Mouse (Mus musculus): ENCODE data around the gene Kcnj16. TPM values are rescaled to one million over a fixed set of nuclear protein-coding genes. Genes with fewer than 3 reads are reported as not detected.

Gene Kcnj16
- polyA plus RNA-seq, 1 experiment from 2014 or later, result not detected

DNA sequence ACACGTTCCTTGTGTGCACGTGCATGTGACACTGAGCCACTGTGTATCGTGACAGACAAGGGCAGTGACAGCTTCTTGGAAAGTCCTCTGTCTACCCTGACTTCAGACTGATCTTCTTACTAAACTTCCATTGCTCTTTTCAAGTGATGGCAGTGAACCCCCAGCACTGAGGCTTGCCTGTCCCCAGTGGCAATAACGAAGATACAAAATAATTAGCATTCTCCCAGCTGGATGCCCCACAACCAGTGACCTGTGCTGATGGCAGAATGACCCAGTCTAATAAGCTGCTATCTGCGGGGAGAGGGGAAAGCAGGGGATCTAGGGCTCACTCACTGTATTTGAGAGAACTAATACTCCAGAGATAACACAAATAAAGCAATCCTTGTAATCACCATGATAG, 92.4 kb downstream of the Kcnj16 start:
- WGBS, result 68% methylated on average over 5 of the region's 5 CpGs

DNA sequence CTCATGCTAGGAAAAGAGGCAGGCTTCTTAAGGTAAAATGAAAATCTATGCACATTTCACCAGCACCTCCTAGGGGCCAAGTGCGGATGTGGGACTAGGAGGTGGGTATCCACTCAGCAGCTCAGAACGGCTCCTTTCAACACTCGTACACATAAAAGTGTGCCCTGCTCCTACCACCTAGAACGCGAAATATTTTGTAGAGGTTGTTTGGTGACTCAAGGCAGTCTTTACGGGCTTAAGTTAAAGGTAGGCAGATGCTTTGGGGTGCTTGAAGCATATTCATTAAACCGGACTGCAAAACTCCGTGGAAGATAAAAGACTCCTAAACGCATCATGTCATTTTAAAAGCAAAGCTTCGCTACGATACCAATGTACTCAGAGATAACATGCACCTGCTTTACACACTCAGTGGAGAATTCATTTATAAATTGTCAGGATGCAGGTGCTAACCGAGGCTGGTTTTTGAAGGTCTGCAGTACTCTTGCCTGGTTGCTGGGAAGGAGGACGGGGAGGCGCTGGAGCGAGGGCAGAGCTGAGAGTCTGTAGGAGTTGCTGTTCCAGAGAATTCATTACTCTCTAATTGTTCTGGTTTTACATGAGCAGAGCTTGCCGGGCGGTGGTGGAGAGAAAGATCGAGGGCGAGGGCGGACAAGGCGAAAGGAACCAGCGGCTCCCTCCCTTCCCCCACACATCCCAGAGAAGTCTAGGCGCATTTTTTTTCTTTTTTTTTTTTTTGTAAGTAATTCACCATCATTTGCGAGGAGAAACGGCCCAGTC, 97.1 kb downstream of the Kcnj16 start:
- Histone ChIP-seq H3K36me3 (ENCODE audit: control insufficient read depth, insufficient read depth, low read length) (no peaks in the 10 kb centered on the region), H3K9me3 (ENCODE audit: control insufficient read depth, low read depth, low read length) (no peaks in the 10 kb centered on the region), H3K27ac (ENCODE audit: low read length) (peak overlapping the region; percentile 56; the same call in 1 of the 2 replicates), H3K9ac (replicated peaks; ENCODE audit: low read depth, low read length) (no peak overlapping the region), H3K4me1 (ENCODE audit: control insufficient read depth, insufficient read depth, low read length) (no peaks in the 10 kb centered on the region), H3K4me2 (replicated peaks; ENCODE audit: low read depth, low read length) (peak overlapping the region; percentile 98), H3K4me3 (ENCODE audit: low read depth, low read length) (peak overlapping the region; percentile 59), H3K27me3 (ENCODE audit: control insufficient read depth, insufficient read depth, low read length) (no peaks in the 10 kb centered on the region)
- under 1% methylated on average over 25 of the region's 25 CpGs for WGBS
- ATAC-seq (ENCODE audit: insufficient number of reproducible peaks, insufficient read depth, low FRiP score, low read depth), result no peak

More for the DNA sequence above, 92.4 kb downstream of the Kcnj16 start:
- Histone ChIP-seq H3K9ac (replicated peaks; ENCODE audit: low read depth, low read length) (no peak overlapping the region), H3K36me3 (ENCODE audit: control insufficient read depth, insufficient read depth, low read length) (no peaks in the 10 kb centered on the region), H3K4me2 (replicated peaks; ENCODE audit: low read depth, low read length) (no peak overlapping the region), H3K27me3 (ENCODE audit: control insufficient read depth, insufficient read depth, low read length) (no peaks in the 10 kb centered on the region), H3K9me3 (ENCODE audit: control insufficient read depth, low read depth, low read length) (no peaks in the 10 kb centered on the region), H3K27ac (ENCODE audit: low read length) (no peak overlapping the region), H3K4me1 (ENCODE audit: control insufficient read depth, insufficient read depth, low read length) (no peaks in the 10 kb centered on the region), H3K4me3 (ENCODE audit: low read depth, low read length) (no peak overlapping the region)
- ATAC-seq (ENCODE audit: insufficient number of reproducible peaks, insufficient read depth, low FRiP score, low read depth), result no peak

DNA sequence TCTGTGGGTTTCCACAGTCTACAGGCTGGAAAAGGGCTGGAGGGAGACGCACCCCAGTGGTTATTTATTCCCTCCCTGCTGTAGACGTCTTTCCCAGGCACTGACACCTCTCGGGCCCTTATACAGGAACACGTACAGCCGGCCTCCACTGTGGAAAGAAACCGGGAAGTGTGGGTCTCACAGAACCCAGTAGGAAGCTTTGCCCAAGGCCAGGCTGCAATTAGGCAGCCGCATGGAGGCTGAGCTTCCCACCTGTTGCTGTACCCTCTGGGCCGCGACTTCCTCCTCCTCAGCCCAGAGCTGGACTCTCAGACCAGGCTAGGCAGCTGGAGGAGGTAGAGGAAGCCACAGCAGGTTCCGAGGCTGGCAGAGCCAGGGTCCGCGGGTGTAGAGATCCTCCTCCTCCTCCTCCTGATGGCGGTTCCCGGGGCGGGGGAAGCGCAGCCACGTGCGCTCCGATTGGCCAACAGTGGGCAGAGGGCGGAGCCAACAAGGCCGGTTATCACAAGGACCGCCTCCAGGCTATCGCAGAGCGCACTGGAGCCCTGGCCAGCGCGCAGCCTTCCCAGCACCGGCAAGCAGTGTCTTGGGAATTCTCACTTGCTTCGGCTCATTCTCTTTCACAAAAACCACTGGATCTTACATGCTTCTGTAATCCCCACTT, 97.9 kb downstream of the Kcnj16 start, which contains the start of gene Kcnj2:
Kcnj2 (plus strand) TSS at position 530 of the 664 bp plus-strand sequence.
- Histone ChIP-seq H3K36me3 (ENCODE audit: control insufficient read depth, insufficient read depth, low read length) (no peaks in the 10 kb centered on the region), H3K4me2 (replicated peaks; ENCODE audit: low read depth, low read length) (peak within 1 kb of the TSS; percentile 98), H3K4me1 (ENCODE audit: control insufficient read depth, insufficient read depth, low read length) (no peaks in the 10 kb centered on the region), H3K27ac (ENCODE audit: low read length) (peak within 1 kb of the TSS; percentile 56; the same call in 1 of the 2 replicates), H3K9me3 (ENCODE audit: control insufficient read depth, low read depth, low read length) (no peaks in the 10 kb centered on the region), H3K4me3 (ENCODE audit: low read depth, low read length) (peak within 1 kb of the TSS; percentile 59), H3K27me3 (ENCODE audit: control insufficient read depth, insufficient read depth, low read length) (no peaks in the 10 kb centered on the region), H3K9ac (replicated peaks; ENCODE audit: low read depth, low read length) (peak within 1 kb of the TSS; percentile 2; the same call in 1 of the 2 replicates)
- peak; percentile 98 for ATAC-seq (ENCODE audit: insufficient number of reproducible peaks, insufficient read depth, low FRiP score, low read depth)
- WGBS, result under 1% methylated on average over 25 of the region's 28 CpGs

GRCm38 (mm10) chr11:111066299-111066691, 98.5 kb downstream of the Kcnj16 start:
- H3K4me1 ChIP-seq (ENCODE audit: control insufficient read depth, insufficient read depth, low read length), result no peaks in the 10 kb centered on the region
- H3K4me2 ChIP-seq (replicated peaks; ENCODE audit: low read depth, low read length), result peak overlapping the region; percentile 98
- peak; percentile 42 for ATAC-seq (ENCODE audit: insufficient number of reproducible peaks, insufficient read depth, low FRiP score, low read depth)
- no peaks in the 10 kb centered on the region for H3K27me3 ChIP-seq (ENCODE audit: control insufficient read depth, insufficient read depth, low read length)
- no peaks in the 10 kb centered on the region for H3K9me3 ChIP-seq (ENCODE audit: control insufficient read depth, low read depth, low read length)
- no peak overlapping the region for H3K27ac ChIP-seq (ENCODE audit: low read length)
- H3K9ac ChIP-seq (replicated peaks; ENCODE audit: low read depth, low read length), result 0 out of 2 replicates have a peak overlapping the region, but pooled peaks have one; percentile 2
- H3K4me3 ChIP-seq (ENCODE audit: low read depth, low read length), result peak overlapping the region; percentile 59
- no peaks in the 10 kb centered on the region for H3K36me3 ChIP-seq (ENCODE audit: control insufficient read depth, insufficient read depth, low read length)
- under 1% methylated on average over 9 of the region's 9 CpGs for WGBS

DNA sequence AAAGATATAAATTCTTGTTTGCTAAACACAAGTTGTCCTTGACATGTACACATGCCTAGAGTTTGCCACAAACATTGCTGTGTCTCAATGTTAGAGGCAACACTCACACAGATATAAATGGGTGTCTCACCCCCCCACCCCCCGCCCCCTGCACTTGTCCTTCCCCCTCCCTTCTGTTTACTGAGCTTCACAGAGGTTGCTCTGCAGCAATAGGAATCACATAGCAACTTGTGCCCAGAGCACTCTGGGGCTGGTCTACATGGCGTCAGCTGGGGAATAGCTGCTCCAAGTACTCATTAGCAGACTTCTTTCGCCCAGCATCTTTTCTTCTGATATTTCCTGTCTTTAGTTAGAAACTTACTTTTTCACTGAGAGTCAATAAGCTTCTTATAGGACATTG, 100.0 kb downstream of the Kcnj16 start:
- no peaks in the 10 kb centered on the region for H3K4me1 ChIP-seq (ENCODE audit: control insufficient read depth, insufficient read depth, low read length)
- H3K9ac ChIP-seq (replicated peaks; ENCODE audit: low read depth, low read length), result no peak overlapping the region
- no peak overlapping the region for H3K4me3 ChIP-seq (ENCODE audit: low read depth, low read length)
- no peaks in the 10 kb centered on the region for H3K9me3 ChIP-seq (ENCODE audit: control insufficient read depth, low read depth, low read length)
- H3K27ac ChIP-seq (ENCODE audit: low read length), result no peak overlapping the region
- no peaks in the 10 kb centered on the region for H3K36me3 ChIP-seq (ENCODE audit: control insufficient read depth, insufficient read depth, low read length)
- H3K4me2 ChIP-seq (replicated peaks; ENCODE audit: low read depth, low read length), result peak overlapping the region; percentile 98; the same call in 1 of the 2 replicates
- no peaks in the 10 kb centered on the region for H3K27me3 ChIP-seq (ENCODE audit: control insufficient read depth, insufficient read depth, low read length)
- 56% methylated on average over 3 of the region's 3 CpGs for WGBS
- no peak for ATAC-seq (ENCODE audit: insufficient number of reproducible peaks, insufficient read depth, low FRiP score, low read depth)

DNA sequence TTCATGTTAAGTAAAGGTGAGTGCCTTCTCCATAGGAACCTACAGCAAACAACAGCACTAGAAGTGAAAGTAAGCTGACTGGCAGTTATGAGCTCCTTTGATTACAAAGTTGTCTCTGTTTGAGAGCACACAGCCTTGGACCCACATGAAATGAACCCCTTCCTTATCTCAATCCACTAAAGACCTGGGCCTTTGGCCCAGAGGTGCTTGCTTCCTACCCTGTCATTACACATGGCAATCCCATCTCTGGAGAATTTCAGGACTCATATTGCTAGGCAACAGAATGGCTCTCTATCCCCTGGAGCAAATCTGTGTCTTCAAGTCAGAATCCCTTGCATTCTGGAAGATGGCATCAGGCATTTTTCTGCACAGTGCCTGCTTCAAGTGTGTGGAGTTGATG, 102.6 kb downstream of the Kcnj16 start:
- H3K9ac ChIP-seq (replicated peaks; ENCODE audit: low read depth, low read length), result no peak overlapping the region
- H3K4me2 ChIP-seq (replicated peaks; ENCODE audit: low read depth, low read length), result no peak overlapping the region
- no peak overlapping the region for H3K4me3 ChIP-seq (ENCODE audit: low read depth, low read length)
- no peaks in the 10 kb centered on the region for H3K4me1 ChIP-seq (ENCODE audit: control insufficient read depth, insufficient read depth, low read length)
- no peak for ATAC-seq (ENCODE audit: insufficient number of reproducible peaks, insufficient read depth, low FRiP score, low read depth)
- H3K36me3 ChIP-seq (ENCODE audit: control insufficient read depth, insufficient read depth, low read length), result no peaks in the 10 kb centered on the region
- no peaks in the 10 kb centered on the region for H3K27me3 ChIP-seq (ENCODE audit: control insufficient read depth, insufficient read depth, low read length)
- H3K9me3 ChIP-seq (ENCODE audit: control insufficient read depth, low read depth, low read length), result no peaks in the 10 kb centered on the region
- H3K27ac ChIP-seq (ENCODE audit: low read length), result no peak overlapping the region

GRCm38 (mm10) chr11:111074131-111074530, 106.3 kb downstream of the Kcnj16 start:
- Histone ChIP-seq H3K27ac (ENCODE audit: low read length) (no peak overlapping the region), H3K36me3 (ENCODE audit: control insufficient read depth, insufficient read depth, low read length) (no peaks in the 10 kb centered on the region), H3K4me1 (ENCODE audit: control insufficient read depth, insufficient read depth, low read length) (no peaks in the 10 kb centered on the region), H3K27me3 (ENCODE audit: control insufficient read depth, insufficient read depth, low read length) (no peaks in the 10 kb centered on the region), H3K4me2 (replicated peaks; ENCODE audit: low read depth, low read length) (no peak overlapping the region), H3K4me3 (ENCODE audit: low read depth, low read length) (no peak overlapping the region), H3K9ac (replicated peaks; ENCODE audit: low read depth, low read length) (no peak overlapping the region), H3K9me3 (ENCODE audit: control insufficient read depth, low read depth, low read length) (no peaks in the 10 kb centered on the region)
- ATAC-seq (ENCODE audit: insufficient number of reproducible peaks, insufficient read depth, low FRiP score, low read depth), result no peak

Data from stomach, embryonic 14.5 days (tissue).